Mouse (Mus musculus) gastrocnemius, adult 18-20 months (tissue): ENCODE results near the gene Mov10. TPM values are rescaled to one million over a fixed set of nuclear protein-coding genes. Genes with fewer than 3 reads are reported as not detected.

Experiments used
- DNase-seq: peaks from one replicate; pipeline ENCODE4 v3.0.0; 2021; ENCODE audit warnings: low spot score
- total RNA-seq, 2 experiments: library from RNA; stranded (reverse); gene quantifications; 2 replicates each; pipeline ENCODE4 v1.2.3; 2021

Gene Mov10
- total RNA-seq, 2 experiments from 2014 or later: 0.71 to 1.6 TPM

DNA sequence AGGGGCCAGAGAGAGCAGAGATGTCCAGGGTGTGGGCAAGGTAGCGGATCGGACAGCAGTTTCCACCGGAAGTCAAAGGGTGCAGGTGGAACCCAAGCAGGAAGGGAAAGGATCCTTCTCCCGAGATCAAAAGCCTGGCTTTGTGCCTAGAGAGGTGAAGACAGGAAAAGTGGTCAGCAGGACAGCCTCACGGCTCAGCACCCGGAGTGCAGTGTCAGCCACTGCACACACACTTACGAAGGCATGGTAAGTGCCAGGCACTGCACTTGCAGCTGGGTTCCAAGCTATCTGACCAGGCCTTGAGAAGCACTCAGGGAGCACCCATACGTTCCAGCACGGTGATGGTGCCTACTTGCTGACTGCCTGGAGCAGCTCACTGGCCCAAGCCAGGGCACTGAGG lies 12.8 kb downstream of the Mov10 start:
- no peak for DNase-seq

DNA sequence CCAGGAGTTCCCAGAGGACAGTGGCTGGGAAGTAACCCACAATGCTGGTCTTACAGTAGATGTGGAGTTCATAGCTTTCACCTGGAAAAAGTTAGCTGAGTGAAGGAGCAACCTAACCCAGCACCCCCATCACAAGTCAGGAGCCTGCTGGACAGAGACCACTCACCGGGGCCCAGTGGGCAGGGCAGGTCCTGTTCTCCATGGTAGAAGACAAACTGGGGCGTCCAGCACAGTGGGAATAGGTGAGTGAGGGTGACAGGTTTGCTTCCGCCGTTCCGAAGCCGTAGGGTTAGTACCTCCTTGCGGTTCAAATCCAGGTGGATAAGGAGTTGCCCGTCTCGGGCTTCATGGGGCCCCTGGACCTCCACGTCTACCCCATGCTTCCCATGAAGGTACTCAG lies 14.1 kb downstream of the Mov10 start:
- DNase-seq: no peak

DNA sequence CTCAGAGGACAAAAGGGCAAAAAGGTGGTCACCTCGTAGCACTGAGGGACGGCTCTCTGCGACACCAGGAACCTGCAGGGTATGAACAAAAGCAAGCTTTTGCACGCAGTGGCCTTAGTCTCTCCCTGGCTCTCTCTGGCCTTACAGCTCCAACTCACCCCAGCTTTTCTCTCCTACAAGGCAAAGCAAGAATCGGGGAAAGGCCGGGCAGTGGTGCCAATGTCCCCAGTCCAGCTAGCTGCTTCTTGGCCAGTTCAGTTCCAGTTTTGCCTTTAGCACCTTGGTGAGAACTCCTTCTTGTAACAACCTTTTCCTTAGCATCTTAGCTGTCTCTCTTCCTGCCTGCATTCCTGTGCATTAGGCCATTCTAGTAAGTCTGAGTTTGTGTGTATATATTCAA lies 16.9 kb downstream of the Mov10 start:
- DNase-seq: no peak

DNA sequence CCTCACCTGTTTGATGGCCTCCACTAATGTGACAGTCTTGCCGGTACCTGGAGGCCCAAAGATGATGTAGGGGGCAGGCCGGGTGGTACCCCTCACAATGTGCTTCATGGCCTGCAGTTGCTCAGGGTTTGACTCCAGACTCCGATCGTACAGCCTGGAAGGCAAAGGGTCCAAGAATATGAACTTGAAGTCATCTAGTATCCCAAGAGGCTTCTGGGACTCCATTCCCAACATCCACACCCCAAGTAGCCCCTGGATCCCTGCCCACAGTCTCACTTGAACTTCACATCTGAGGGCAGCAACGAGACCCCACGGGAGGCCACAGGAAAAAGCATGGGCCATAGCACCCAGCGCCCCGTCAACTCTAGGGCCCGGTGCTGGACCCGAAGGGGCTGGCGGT lies 17.7 kb downstream of the Mov10 start:
- DNase-seq: no peak

GRCm38 (mm10) chr3:104796430-104797082 lies 21.8 kb downstream of the Mov10 start:
- DNase-seq: no peak

GRCm38 (mm10) chr3:104795661-104796340 lies 22.6 kb downstream of the Mov10 start:
- DNase-seq: no peak

GRCm38 (mm10) chr3:104794953-104795470 lies 23.4 kb downstream of the Mov10 start:
- no peak for DNase-seq

DNA sequence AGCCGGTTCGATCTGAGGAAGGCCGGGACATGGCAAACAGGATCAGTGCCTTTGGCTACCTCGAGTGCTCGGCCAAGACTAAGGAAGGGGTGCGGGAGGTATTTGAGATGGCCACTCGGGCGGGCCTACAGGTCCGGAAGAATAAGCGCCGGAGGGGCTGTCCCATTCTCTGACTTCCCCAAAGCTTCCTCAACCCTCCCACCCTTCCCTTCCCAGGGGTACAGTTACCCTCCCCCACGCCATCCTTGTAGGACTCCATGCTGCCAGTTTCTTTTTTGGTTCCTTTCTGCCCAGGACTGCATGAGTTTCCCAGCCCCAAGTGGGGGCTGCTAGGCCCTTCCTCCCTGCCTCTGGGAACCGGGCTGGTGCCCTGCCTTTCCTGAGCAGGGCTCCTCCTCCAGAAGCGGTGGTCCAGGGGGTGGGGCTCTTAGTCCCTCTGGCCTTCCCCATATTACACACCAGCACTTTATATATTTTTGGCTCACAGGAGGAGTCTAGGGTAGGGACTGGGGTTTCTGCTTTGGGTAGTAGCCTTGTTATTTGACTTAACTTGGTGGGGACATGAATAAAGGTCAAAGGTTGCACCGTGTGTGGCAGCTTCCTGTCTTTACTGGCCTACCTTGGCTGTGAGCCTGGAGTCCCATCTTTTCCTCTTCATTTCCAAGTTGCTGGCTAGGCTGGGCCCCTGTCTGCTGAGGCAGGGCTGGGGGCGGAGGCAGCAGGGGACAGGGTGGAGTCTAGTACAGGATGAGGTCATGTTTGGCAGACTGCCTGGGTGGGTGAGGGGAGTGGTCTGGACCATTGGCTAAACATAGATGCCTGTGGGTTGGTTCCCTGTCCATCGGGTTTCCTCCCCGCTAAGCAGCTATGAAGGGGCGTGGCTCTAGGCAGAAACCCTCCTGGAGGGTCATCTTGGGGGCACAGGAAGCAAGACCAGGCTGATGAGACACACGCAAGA lies 24.2 kb downstream of the Mov10 start:
- DNase-seq: peak; percentile 89

DNA sequence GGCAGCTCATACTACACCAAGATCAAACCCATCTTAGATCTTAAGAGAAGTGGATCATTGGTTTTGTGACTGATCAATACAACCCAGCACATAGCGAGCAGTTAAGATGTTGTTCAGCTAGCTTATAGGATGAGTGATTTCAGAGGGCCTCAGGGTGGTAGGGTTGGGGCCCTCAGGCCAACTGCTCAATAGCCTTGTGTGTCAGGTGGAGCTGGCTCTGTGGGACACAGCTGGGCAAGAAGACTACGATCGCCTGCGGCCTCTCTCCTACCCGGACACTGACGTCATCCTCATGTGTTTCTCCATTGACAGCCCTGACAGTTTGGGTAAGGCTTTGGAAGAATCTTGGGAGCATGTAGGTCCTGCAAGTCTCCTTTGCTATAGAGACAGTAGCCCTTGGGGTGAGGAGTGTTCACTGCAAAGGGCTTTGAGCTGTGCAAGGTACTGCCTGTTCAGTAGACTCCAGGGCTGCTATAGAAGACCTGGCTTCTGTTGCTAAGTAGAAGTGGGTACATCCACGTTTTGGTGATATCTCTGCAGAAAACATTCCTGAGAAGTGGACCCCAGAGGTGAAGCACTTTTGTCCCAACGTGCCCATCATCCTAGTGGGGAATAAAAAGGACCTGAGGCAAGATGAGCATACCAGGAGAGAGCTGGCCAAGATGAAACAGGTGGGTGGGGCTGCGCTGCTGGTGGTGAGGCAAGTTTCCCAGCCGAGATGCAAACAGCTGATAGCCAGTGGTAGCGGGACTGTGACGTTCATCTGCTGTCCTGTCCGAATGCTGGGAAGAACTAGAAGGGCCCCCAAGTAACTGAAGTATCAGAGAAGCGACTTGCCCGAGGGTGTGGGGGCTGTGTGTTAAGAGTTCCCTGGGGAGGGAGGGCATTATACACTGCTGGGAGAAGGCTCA lies 25.7 kb downstream of the Mov10 start:
- DNase-seq: no peak

- no peak for DNase-seq
Measured at GRCm38 (mm10) chr3:104791671-104792070, 26.7 kb downstream of the Mov10 start.

- DNase-seq: no peak
Measured at GRCm38 (mm10) chr3:104791017-104791416, 27.3 kb downstream of the Mov10 start.

DNA sequence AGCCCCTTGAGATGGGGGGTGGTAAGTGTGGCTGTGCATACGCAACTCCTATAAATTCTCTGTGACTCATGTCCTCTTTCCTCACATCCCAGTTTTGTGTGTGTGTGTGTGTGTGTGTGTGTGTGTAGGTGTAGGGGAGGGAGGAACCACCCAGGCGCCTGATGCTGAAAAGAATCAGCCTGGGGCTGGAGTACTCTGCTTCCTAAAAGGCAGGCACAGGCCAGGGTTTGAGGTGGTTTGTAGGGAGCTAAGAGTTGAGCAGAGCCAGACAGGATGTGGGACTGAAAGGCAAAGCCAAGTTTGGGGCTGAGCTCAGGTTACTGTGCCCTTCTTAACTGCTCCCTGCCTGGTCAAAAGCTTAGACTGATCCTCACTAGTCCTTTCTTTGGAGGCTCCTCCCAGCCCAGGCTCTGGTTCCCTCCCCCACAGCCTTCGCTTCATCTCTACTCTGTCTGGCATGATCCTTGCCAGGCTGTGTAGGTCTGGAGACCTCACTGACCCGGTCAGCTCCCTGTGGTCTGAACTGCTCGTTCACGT lies 27.9 kb downstream of the Mov10 start:
- no peak for DNase-seq

GRCm38 (mm10) chr3:104789822-104790221 lies 28.5 kb downstream of the Mov10 start:
- peak; percentile 66 for DNase-seq

DNA sequence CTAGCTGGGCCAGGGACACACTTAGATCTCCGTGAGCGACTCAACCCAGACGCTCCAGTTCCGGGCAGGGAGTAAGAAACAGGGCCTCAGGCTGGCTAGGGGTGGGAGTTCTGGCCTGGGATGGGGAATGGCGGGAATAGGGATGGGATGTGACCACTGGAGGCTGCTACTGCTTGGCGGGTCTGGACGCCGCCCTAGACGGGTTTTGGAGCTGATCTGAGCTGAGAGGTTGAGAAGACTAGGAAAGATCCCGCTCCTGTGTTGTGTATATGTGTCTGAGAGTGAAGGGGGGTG lies 29.1 kb downstream of the Mov10 start:
- no peak for DNase-seq

- peak; percentile 86 for DNase-seq
Measured at GRCm38 (mm10) chr3:104788561-104789311, 29.6 kb downstream of the Mov10 start.

DNA sequence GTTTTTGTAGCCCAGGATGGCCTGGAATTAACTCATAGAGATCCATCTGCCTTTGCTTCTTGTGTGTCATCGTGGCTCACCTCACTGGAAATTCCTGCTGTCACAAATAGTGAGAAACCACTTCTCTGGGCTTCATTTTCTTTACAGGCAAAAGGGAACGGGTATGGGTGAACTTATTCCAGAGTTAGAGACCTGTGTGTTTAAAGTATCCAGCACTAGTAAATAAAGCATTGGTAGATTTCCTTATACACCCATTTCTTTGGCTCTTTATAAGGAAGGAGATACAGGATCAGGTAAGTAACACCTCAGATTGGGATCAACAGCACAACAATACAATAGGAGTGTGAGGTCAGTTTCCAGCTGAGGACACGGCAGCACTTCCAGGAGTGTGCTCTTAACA lies 30.3 kb downstream of the Mov10 start, which contains the start of gene Rhoc:
TSS of gene Rhoc (plus strand) at position 301 of the 400 bp plus-strand sequence.
- DNase-seq: no peak

DNA sequence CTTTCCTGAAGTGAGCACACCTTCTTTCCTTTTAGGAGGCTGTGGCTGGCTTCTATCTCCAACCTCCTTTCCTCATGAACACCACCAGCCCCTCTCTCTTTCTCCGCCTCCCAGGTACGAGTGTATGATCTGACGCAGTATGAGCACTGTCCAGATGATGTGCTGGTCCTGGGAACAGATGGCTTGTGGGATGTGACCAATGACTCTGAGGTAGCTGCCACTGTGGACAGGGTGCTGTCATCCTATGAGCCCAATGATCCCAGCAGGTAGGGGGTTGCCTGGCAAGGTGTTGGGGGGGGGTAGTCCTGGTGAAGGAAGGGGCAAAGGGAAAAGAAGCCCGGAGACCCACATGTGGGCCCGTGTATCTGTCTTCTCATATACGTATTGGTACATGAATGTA lies 33.1 kb downstream of the Mov10 start:
- no peak for DNase-seq

- no peak for DNase-seq
Measured at GRCm38 (mm10) chr3:104783971-104784500, 34.3 kb downstream of the Mov10 start.

DNA sequence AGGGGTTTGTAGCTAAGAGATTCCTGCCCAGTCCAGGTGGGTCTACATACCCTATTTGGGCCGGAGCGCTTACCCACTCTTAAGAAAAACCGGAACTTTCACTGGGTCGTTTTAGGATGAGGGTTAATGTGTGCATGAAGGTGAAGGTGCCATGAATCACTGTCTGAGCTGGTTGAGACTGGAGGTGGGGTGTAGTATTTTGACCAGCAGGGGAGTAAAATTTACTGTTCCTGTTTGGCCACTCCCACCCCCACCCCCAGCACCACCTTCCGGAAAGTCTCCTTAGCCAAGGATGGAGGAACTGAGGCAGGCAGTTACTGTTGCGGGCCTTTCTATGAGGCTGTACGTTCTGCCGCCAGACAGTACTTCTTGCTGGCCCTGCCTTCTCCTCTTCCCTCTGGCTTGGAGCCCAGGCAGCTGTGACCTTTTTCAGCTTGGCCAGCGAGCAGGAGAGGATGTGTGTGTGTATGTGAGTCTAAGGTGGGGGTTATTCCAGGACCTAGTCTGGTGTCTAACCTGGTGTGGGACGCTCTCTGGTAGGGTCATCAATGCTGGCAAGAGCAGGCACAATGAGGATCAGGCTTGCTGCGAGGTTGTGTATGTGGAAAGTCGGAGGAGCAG lies 36.2 kb downstream of the Mov10 start:
- DNase-seq: peak; percentile 90
